Mouse (Mus musculus): Measurements from ENCODE around the gene Acadm.

DNA sequence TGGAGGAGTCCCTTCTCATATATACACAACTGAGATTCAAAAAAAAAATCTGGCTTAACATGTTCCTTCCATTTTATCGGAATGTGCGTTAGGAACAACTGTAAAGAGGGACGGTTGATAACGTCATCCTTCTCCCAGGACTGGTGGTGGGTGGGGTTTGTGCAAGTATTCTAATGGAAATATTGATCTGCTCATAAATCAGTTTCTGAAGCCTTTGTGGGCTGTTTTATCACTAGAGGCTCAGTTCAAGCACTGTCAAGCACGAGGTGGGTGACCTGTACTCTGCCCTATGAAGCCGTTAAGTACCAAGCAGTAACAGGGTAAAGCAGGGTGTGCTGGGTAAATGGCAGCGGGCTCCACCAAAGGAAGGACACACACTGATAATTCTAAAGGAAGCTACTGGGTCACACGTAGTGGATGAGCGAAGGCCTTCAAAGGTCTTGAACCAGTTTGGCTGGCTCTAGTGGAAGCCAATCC lies 15.3 kb upstream of the Acadm start:
- TF ChIP-seq CTCF (IDR thresholded peaks at IDR 0.05; ENCODE audit: extremely low read depth, insufficient read depth, insufficient read length, insufficient replicate concordance) = no peak
- no peak for TF ChIP-seq POLR2A (IDR thresholded peaks at IDR 0.05; ENCODE audit: low read depth, low read length)
